Mouse (Mus musculus) olfactory bulb, adult 2 months (tissue): Measurements from ENCODE around the gene Ptprn2.

Experiments
- CTCF ChIP-seq: fragments of 200-500 bp; IDR thresholded peaks from 2 replicates; pipeline ENCODE4 v1.5.1; 2012; ENCODE audit warnings: low read depth, mild to moderate bottlenecking, low read length, moderate library complexity; ENCODE audit not compliant: insufficient read depth
- POLR2A ChIP-seq: fragments of 200-500 bp; IDR thresholded peaks from 2 replicates; pipeline ENCODE4 v1.6.1; 2012; ENCODE audit warnings: mild to moderate bottlenecking, low read depth, low read length, moderate library complexity; ENCODE audit not compliant: insufficient read depth

GRCm38 (mm10) chr12:117158950-117159668 lies 673.6 kb downstream of the Ptprn2 start:
- TF ChIP-seq CTCF = no peak
- no peak for TF ChIP-seq POLR2A
